Mouse (Mus musculus) embryonic fibroblast, embryonic 13.5 days (primary cell): ENCODE measurements at regions not wholly inside any gene's neighbourhood (a gene's known extent, or its start where the extent isn't known, plus 50 kb on each side); places are given as distances from the start of the nearest gene placed in this dataset.

Source experiments
- CTCF ChIP-seq: IDR thresholded peaks from 2 replicates; pipeline ENCODE4 v1.5.1; 2011; ENCODE audit warnings: mild to moderate bottlenecking, control low read depth, low read length, moderate library complexity, borderline replicate concordance; ENCODE audit not compliant: insufficient read depth
- POLR2A ChIP-seq: IDR thresholded peaks from 2 replicates; pipeline ENCODE4 v1.6.1; 2011; ENCODE audit warnings: low read depth, mild to moderate bottlenecking, control low read depth, low read length, moderate library complexity

DNA sequence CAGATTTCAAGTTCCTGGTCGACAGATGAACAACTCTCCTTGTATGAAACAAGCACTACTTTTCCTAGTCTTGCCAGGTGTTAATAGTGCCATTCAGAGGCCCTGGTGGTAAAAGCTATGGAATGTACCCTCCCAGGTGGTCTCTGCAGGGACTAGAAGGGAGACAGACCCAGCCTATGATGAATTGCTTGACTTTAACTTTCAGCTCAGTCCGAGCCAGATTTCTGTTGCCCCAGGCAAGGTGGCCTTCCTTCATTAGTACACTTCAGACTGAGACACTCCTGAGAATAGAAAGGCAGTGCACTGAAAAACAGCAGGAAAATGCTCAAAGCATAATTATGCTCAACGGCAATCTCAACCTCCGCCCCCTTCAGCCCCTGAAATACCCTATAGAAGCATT, 450.8 kb upstream of the Klf12 start:
- TF ChIP-seq CTCF (no peak), POLR2A (no peak)
